Mouse (Mus musculus) erythroblast, embryonic 14.5 days (primary cell): Measurements from ENCODE around the gene P2ry10b. TPM values are rescaled to one million over a fixed set of nuclear protein-coding genes. Genes with fewer than 3 reads are reported as not detected.

Experiments
- H3K27me3 ChIP-seq: 2 replicates; pipeline ENCODE4 v1.6.1; 2012; ENCODE audit warnings: inconsistent platforms; ENCODE audit not compliant: control insufficient read depth
- H3K36me3 ChIP-seq: 2 replicates; pipeline ENCODE4 v1.6.1; 2012; ENCODE audit warnings: mild to moderate bottlenecking, inconsistent platforms; ENCODE audit not compliant: control insufficient read depth
- H3K4me1 ChIP-seq: 2 replicates; pipeline ENCODE4 v1.6.1; 2012; ENCODE audit warnings: inconsistent platforms; ENCODE audit not compliant: control insufficient read depth
- H3K4me3 ChIP-seq: replicated peaks from 2 replicates; pipeline ENCODE3; 2012; ENCODE audit warnings: moderate library complexity, mild to moderate bottlenecking, inconsistent platforms
- H3K9me3 ChIP-seq: 2 replicates; pipeline ENCODE4 v1.6.1; 2012; ENCODE audit warnings: low read length, inconsistent platforms, mixed read lengths; ENCODE audit not compliant: control insufficient read depth
- GATA1 ChIP-seq: IDR thresholded peaks from 2 replicates; pipeline ENCODE4 v1.6.1; 2012; ENCODE audit warnings: low read length, inconsistent platforms, mixed read lengths
- TAL1 ChIP-seq: IDR thresholded peaks from 3 replicates; pipeline ENCODE4 v1.6.1; 2012; ENCODE audit warnings: low read length, inconsistent platforms, mixed read lengths
- polyA plus RNA-seq: library from polyadenylated mRNA; stranded (reverse); fragments of >175 nt; gene quantifications from 2 replicates; pipeline ENCODE4 v1.2.3, GENCODE M21; 2012

Gene P2ry10b
- 0.05 TPM in 1 of 2 replicates, not detected in the other for polyA plus RNA-seq

GRCm38 (mm10) chrX:107148681-107149080 lies at the start of gene P2ry10b:
Gene P2ry10b, plus strand, starts transcription at chrX:107148927.
- no peak within 1 kb of the TSS for H3K4me3 ChIP-seq
- no peaks in the 10 kb centered on the region for H3K36me3 ChIP-seq
- peaks cover 9% of the 10 kb centered on the region for H3K4me1 ChIP-seq
- TF ChIP-seq TAL1 (no peak), GATA1 (no peak)
- H3K9me3 ChIP-seq = no peaks in the 10 kb centered on the region
- H3K27me3 ChIP-seq = no peaks in the 10 kb centered on the region

DNA sequence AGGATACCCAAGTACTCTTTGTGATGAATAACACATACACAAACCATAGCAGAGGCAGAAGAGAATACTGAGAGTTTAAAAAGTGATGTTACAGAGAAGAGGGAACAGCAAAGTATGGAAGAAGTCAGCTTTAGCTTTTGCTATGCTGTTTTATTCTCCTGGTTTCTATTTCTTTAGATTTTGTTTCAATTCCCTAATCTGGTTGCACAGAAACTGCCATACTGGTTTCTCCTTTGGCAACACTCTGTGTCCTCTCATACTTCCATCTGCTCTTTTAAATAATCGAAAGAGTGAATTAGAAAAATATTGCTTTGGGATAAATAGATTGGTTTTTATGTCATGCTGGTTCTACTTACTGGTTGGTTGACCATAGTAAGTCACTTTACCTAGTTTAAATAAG lies 32.4 kb upstream of the P2ry10b start:
- H3K9me3 ChIP-seq = no peaks in the 10 kb centered on the region
- no peaks in the 10 kb centered on the region for H3K4me1 ChIP-seq
- no peaks in the 10 kb centered on the region for H3K36me3 ChIP-seq
- H3K27me3 ChIP-seq = no peaks in the 10 kb centered on the region
- TF ChIP-seq GATA1 (no peak), TAL1 (no peak)
- H3K4me3 ChIP-seq = no peak overlapping the region

DNA sequence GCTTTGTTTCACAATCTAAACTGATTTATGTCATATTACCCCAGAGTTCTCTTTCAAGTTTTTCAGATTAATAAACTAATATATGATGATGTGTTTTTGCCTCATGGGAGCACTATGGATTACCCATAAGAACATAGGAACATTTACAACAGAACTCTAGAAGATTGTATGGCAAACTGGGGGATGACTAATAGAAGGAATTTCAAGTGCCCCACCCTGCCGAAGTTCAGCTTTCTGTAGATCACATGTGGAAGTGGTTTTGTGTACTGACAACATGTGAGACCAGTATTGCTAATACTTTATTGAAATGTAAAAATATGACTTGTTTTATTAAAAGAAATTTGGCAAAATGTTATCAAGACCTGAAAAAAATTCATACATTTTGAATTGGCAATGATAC lies 31.7 kb upstream of the P2ry10b start:
- H3K4me3 ChIP-seq = no peak overlapping the region
- TF ChIP-seq GATA1 (no peak), TAL1 (no peak)
- H3K9me3 ChIP-seq = no peaks in the 10 kb centered on the region
- H3K36me3 ChIP-seq = no peaks in the 10 kb centered on the region
- no peaks in the 10 kb centered on the region for H3K4me1 ChIP-seq
- H3K27me3 ChIP-seq = no peaks in the 10 kb centered on the region

- no peak overlapping the region for H3K4me3 ChIP-seq
- H3K36me3 ChIP-seq = no peaks in the 10 kb centered on the region
- H3K4me1 ChIP-seq = no peaks in the 10 kb centered on the region
- TF ChIP-seq GATA1 (no peak), TAL1 (no peak)
- no peaks in the 10 kb centered on the region for H3K27me3 ChIP-seq
- H3K9me3 ChIP-seq = no peaks in the 10 kb centered on the region
Observed at GRCm38 (mm10) chrX:107143184-107143583, 5.5 kb upstream of the P2ry10b start.

GRCm38 (mm10) chrX:107143930-107144329 lies 4.8 kb upstream of the P2ry10b start:
- H3K4me3 ChIP-seq = no peak overlapping the region
- H3K4me1 ChIP-seq = no peaks in the 10 kb centered on the region
- TF ChIP-seq TAL1 (no peak), GATA1 (no peak)
- no peaks in the 10 kb centered on the region for H3K36me3 ChIP-seq
- H3K9me3 ChIP-seq = no peaks in the 10 kb centered on the region
- H3K27me3 ChIP-seq = no peaks in the 10 kb centered on the region

GRCm38 (mm10) chrX:107149391-107149993 lies 765 bp downstream of the P2ry10b start:
- no peaks in the 10 kb centered on the region for H3K36me3 ChIP-seq
- no peak overlapping the region for H3K4me3 ChIP-seq
- TF ChIP-seq TAL1 (no peak), GATA1 (no peak)
- H3K9me3 ChIP-seq = no peaks in the 10 kb centered on the region
- no peaks in the 10 kb centered on the region for H3K27me3 ChIP-seq
- peaks cover 9% of the 10 kb centered on the region for H3K4me1 ChIP-seq

DNA sequence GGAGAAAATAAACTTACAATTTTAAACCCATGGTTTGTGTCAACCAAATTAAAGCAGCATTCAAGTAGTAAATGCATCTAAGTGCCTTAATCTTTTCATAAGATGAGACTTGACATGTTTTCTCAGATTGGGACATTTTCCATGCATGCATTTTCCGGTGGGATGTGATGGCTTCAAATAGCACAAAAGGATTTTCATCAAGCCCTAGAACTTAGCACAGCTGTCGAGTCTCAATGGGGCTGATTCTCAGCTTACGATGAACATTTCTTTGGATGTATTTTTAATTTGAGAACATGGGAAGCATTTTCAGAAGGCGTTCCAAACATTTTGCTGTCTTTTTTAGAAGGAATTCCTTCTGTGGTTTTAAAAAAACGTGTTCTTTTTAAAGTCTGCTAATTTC lies 1.3 kb downstream of the P2ry10b start:
- TF ChIP-seq GATA1 (no peak), TAL1 (no peak)
- Histone ChIP-seq H3K4me3 (no peak overlapping the region), H3K9me3 (no peaks in the 10 kb centered on the region), H3K27me3 (no peaks in the 10 kb centered on the region), H3K4me1 (peaks cover 9% of the 10 kb centered on the region), H3K36me3 (no peaks in the 10 kb centered on the region)

DNA sequence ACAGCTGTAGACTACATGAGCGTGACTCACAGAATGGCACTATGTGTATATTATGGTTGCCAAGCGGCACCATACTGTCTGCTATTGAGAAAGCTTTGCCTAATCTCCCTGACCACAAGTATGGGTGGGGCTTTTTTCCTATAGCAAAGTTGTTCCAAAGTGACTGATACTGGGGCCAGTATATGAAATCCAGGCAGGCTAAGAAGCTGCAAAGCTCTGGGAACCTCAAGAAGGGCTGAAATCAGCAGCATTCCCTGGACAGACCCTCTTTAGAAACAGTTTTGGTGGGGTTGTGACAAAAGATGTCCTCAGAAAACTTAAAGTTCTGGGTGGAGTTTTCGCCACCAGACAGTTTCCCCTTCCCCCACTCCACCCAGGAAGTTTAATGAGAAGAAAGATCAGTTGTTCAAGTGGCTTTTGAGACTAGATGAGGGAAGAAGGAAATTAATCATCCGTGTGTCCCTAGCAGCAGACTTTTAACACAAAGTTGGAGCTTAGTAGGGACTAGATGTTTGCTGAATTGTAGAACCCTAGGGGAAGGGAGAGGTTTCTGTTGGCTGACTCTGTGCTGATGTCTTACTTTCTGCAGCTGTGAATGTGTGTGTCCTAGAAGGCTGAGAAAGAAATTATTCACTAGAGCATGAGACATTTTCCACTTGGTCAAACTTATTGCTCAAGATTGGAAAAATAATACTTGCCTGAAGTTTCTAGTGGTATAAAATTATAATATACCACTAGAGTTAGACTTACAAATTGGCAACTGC lies 2.2 kb downstream of the P2ry10b start:
- Histone ChIP-seq H3K4me3 (peak overlapping the region; percentile 36), H3K4me1 (peaks cover 9% of the 10 kb centered on the region), H3K9me3 (no peaks in the 10 kb centered on the region), H3K36me3 (no peaks in the 10 kb centered on the region), H3K27me3 (no peaks in the 10 kb centered on the region)
- TF ChIP-seq TAL1 (no peak), GATA1 (no peak)

GRCm38 (mm10) chrX:107156021-107156420 lies 7.3 kb downstream of the P2ry10b start:
- Histone ChIP-seq H3K4me1 (peaks cover 4% of the 10 kb centered on the region), H3K4me3 (no peak overlapping the region), H3K9me3 (no peaks in the 10 kb centered on the region), H3K27me3 (no peaks in the 10 kb centered on the region), H3K36me3 (no peaks in the 10 kb centered on the region)
- TF ChIP-seq GATA1 (no peak), TAL1 (no peak)

- H3K9me3 ChIP-seq = no peaks in the 10 kb centered on the region
- H3K4me3 ChIP-seq = no peak overlapping the region
- H3K4me1 ChIP-seq = no peaks in the 10 kb centered on the region; the same call in 1 of the 2 replicates
- no peaks in the 10 kb centered on the region for H3K27me3 ChIP-seq
- H3K36me3 ChIP-seq = no peaks in the 10 kb centered on the region
- TF ChIP-seq GATA1 (no peak), TAL1 (no peak)
Observed at GRCm38 (mm10) chrX:107160496-107160895, 11.8 kb downstream of the P2ry10b start.
